Mouse (Mus musculus) intestine, postnatal 0 days (tissue): Measurements from ENCODE around the gene Arhgef18. TPM values are rescaled to one million over a fixed set of nuclear protein-coding genes. Genes with fewer than 3 reads are reported as not detected.

Source experiments
- ATAC-seq: fragments of 200-750 bp; cut with Nextera tagmentation; 2 replicates; pipeline ENCODE4 v1.8.0; 2017; ENCODE audit warnings: mild to moderate bottlenecking, moderate TSS enrichment, moderate library complexity
- H3K27ac ChIP-seq: fragments of 300-500 bp; sonication (generic); 2 replicates; pipeline ENCODE4 v1.5.1; 2014; ENCODE audit warnings: mild to moderate bottlenecking, low read depth, low read length, moderate library complexity
- H3K27me3 ChIP-seq: fragments of 300-500 bp; sonication (generic); replicated peaks from 2 replicates; pipeline ENCODE4 v1.6.1; 2014; ENCODE audit warnings: low read length, mixed read lengths; ENCODE audit not compliant: control insufficient read depth, insufficient read depth
- H3K36me3 ChIP-seq: fragments of 300-500 bp; sonication (generic); 2 replicates; pipeline ENCODE4 v1.6.1; 2014; ENCODE audit warnings: mild to moderate bottlenecking, moderate library complexity; ENCODE audit not compliant: control insufficient read depth, insufficient read depth
- H3K4me1 ChIP-seq: fragments of 300-500 bp; sonication (generic); replicated peaks from 2 replicates; pipeline ENCODE4 v1.6.1; 2014; ENCODE audit warnings: antibody characterized with exemption, low read length, mixed read lengths; ENCODE audit not compliant: control insufficient read depth, insufficient read depth
- H3K4me2 ChIP-seq: fragments of 300-500 bp; sonication (generic); replicated peaks from 2 replicates; pipeline ENCODE4 v1.6.1; 2014; ENCODE audit warnings: low read depth, mild to moderate bottlenecking, moderate library complexity
- H3K4me3 ChIP-seq: fragments of 300-500 bp; sonication (generic); 2 replicates; pipeline ENCODE4 v1.5.1; 2014; ENCODE audit warnings: low read depth, low read length
- H3K9ac ChIP-seq: fragments of 300-500 bp; sonication (generic); 2 replicates; pipeline ENCODE4 v1.6.1; 2014; ENCODE audit warnings: mild to moderate bottlenecking, low read depth, low read length
- H3K9me3 ChIP-seq: fragments of 300-500 bp; sonication (generic); 2 replicates; pipeline ENCODE4 v1.6.1; 2016; ENCODE audit warnings: mixed run types; ENCODE audit not compliant: control insufficient read depth
- CTCF ChIP-seq: sonication (generic); IDR thresholded peaks from 2 replicates; pipeline ENCODE4 v1.5.1; 2016; ENCODE audit warnings: low read depth, mild to moderate bottlenecking, control low read depth, antibody characterized with exemption, moderate library complexity
- WGBS: fragments of 180-500 bp; shearing (Covaris S2); extraction: QIAGEN DNeasy Blood & Tissue Kit; methylation state at CpG from one replicate; pipeline ENCODE4 v1.1.7; 2014; 5-methylcytosine and 5-hydroxymethylcytosine counted together
- polyA plus RNA-seq: library from polyadenylated mRNA; unstranded; fragments of >200 nt; fragmentation: Nextera tagmentation; extraction: Ambion mirVana; gene quantifications from 2 replicates; pipeline ENCODE4 v1.2.1, GENCODE M21; 2015

Gene Arhgef18
- polyA plus RNA-seq, result 4.5 and 5.7 TPM in 2 replicates

DNA sequence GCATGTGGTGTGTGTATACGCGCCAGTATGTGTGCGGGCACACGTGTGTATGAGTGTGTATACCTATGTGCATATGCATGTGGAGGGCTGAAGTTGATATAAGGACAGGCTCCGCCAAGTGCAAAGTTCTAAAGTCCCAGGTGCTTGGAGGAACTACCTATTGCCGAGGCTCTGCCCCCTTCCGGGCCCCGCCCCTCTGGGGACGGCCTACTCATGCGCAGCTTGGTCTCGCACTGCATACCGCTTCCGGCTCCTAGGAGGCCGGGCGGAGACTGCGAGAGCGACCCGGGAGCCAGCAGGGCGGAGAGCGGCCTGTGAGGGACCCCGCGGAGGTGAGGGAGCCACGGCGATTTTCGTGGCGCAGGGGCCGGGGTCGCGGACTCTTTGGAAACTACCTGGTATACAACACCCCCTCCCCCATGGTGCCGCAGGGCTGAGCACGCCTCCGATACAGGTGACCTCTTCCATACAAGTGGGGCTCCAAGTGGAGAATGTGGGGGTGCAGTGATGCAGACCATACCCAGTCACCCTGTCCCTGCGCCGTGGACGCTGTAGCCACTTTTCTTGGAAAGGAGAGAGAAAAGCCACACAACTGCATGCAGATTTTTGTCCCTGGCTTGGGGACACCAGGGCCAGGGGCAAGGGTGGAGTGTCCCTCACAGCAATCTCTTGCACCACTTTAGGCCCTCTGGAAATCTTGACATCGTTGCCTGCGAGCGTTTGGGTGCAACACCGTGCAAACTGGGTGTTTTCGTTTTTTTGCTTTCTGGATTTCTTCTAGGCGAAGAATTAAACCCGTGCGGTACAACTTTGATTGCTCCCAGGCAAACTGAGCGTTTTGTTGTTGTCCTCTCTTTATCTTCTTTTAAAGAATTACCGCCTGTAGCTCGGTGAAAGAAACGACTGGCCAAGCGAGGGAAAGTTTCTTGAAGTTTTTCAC lies at the start of gene Arhgef18:
Gene Arhgef18, plus strand, starts transcription at position 236 of the 940 bp plus-strand sequence.
- no peak for TF ChIP-seq CTCF
- peaks cover 10% of the 10 kb centered on the region for H3K4me1 ChIP-seq
- WGBS, result 2% methylated on average over 48 of the region's 48 CpGs
- no peaks in the 10 kb centered on the region for H3K27me3 ChIP-seq
- peak within 1 kb of the TSS; percentile 63 for H3K4me2 ChIP-seq
- peak within 1 kb of the TSS; percentile 48 for H3K9ac ChIP-seq
- no peaks in the 10 kb centered on the region for H3K9me3 ChIP-seq
- ATAC-seq, result peak; percentile 99
- peak within 1 kb of the TSS; percentile 72 for H3K4me3 ChIP-seq
- peak within 1 kb of the TSS; percentile 31; the same call in 1 of the 2 replicates for H3K27ac ChIP-seq
- peaks cover 4% of the 10 kb centered on the region; the same call in 1 of the 2 replicates for H3K36me3 ChIP-seq

GRCm38 (mm10) chr8:3345337-3345736 lies 47.5 kb upstream of the Arhgef18 start:
- Histone ChIP-seq H3K27me3 (no peaks in the 10 kb centered on the region), H3K4me2 (no peak overlapping the region), H3K4me3 (no peak overlapping the region), H3K9me3 (no peaks in the 10 kb centered on the region), H3K36me3 (no peaks in the 10 kb centered on the region), H3K9ac (no peak overlapping the region), H3K27ac (no peak overlapping the region), H3K4me1 (0 out of 2 replicates have a peak, but pooled peaks cover 6% of the 10 kb centered on the region)
- no peak for TF ChIP-seq CTCF
- ATAC-seq, result no peak
- WGBS, result 99% methylated on average over 6 of the region's 6 CpGs

- TF ChIP-seq CTCF, result no peak
- no peak for ATAC-seq
- 0 out of 2 replicates have a peak, but pooled peaks cover 6% of the 10 kb centered on the region for H3K4me1 ChIP-seq
- no peaks in the 10 kb centered on the region for H3K36me3 ChIP-seq
- WGBS, result 82% methylated on average over 5 of the region's 5 CpGs
- no peak overlapping the region for H3K9ac ChIP-seq
- no peak overlapping the region for H3K4me3 ChIP-seq
- no peaks in the 10 kb centered on the region for H3K9me3 ChIP-seq
- no peaks in the 10 kb centered on the region for H3K27me3 ChIP-seq
- H3K4me2 ChIP-seq, result no peak overlapping the region
- H3K27ac ChIP-seq, result no peak overlapping the region
Observed at GRCm38 (mm10) chr8:3346691-3347413, 46.0 kb upstream of the Arhgef18 start.

- no peaks in the 10 kb centered on the region for H3K36me3 ChIP-seq
- no peaks in the 10 kb centered on the region for H3K9me3 ChIP-seq
- no peak overlapping the region for H3K4me3 ChIP-seq
- no peak overlapping the region for H3K27ac ChIP-seq
- peak overlapping the region; percentile 35; the same call in 1 of the 2 replicates for H3K4me2 ChIP-seq
- peak; percentile 76 for ATAC-seq
- H3K4me1 ChIP-seq, result peaks cover 6% of the 10 kb centered on the region; the same call in 1 of the 2 replicates
- 20% methylated on average over 13 of the region's 13 CpGs for WGBS
- TF ChIP-seq CTCF, result peak; percentile 37
- no peaks in the 10 kb centered on the region for H3K27me3 ChIP-seq
- no peak overlapping the region for H3K9ac ChIP-seq
Observed at GRCm38 (mm10) chr8:3348142-3348823, 44.5 kb upstream of the Arhgef18 start.

GRCm38 (mm10) chr8:3350747-3351146 lies 42.1 kb upstream of the Arhgef18 start:
- Histone ChIP-seq H3K27me3 (no peaks in the 10 kb centered on the region), H3K9me3 (no peaks in the 10 kb centered on the region), H3K4me1 (peaks cover 6% of the 10 kb centered on the region; the same call in 1 of the 2 replicates), H3K4me3 (no peak overlapping the region), H3K4me2 (no peak overlapping the region), H3K36me3 (no peaks in the 10 kb centered on the region), H3K27ac (no peak overlapping the region), H3K9ac (no peak overlapping the region)
- 60% methylated on average over 6 of the region's 6 CpGs for WGBS
- no peak for ATAC-seq
- TF ChIP-seq CTCF, result no peak

GRCm38 (mm10) chr8:3352715-3353114 lies 40.1 kb upstream of the Arhgef18 start:
- peak; percentile 55 for ATAC-seq
- no peak overlapping the region for H3K27ac ChIP-seq

More at GRCm38 (mm10) chr8:3352715-3353114, 40.1 kb upstream of the Arhgef18 start:
- Histone ChIP-seq H3K4me1 (peaks cover 6% of the 10 kb centered on the region; the same call in 1 of the 2 replicates), H3K4me2 (peak overlapping the region; percentile 43), H3K36me3 (no peaks in the 10 kb centered on the region), H3K27me3 (no peaks in the 10 kb centered on the region), H3K9ac (no peak overlapping the region), H3K4me3 (no peak overlapping the region), H3K9me3 (no peaks in the 10 kb centered on the region)
- WGBS, result 34% methylated on average over 6 of the region's 6 CpGs
- TF ChIP-seq CTCF, result no peak
